Mouse (Mus musculus) stomach, postnatal 0 days (tissue): ENCODE data around the gene Taf8. TPM values are rescaled to one million over a fixed set of nuclear protein-coding genes. Genes with fewer than 3 reads are reported as not detected.
A peak's percentile ranks its signal among the peaks of the same experiment; 100 is the strongest.
"Not testable (repeated sequence)": the region's sequence is repeated elsewhere in the genome, so short reads cannot be mapped to it uniquely, and the experiment has no call there.

Source experiments
- ATAC-seq: fragments of 200-750 bp; cut with Nextera tagmentation; 2 replicates; pipeline ENCODE4 v1.8.0; 2017; ENCODE audit not compliant: low FRiP score, low TSS enrichment
- DNase-seq: peaks from one replicate; pipeline ENCODE4 v3.0.0-alpha.2; 2016; ENCODE audit warnings: low spot score
- H3K27ac ChIP-seq: fragments of 300-500 bp; sonication (generic); replicated peaks from 2 replicates; pipeline ENCODE4 v1.5.1; 2014; ENCODE audit warnings: mild to moderate bottlenecking, control low read depth
- H3K27me3 ChIP-seq: fragments of 300-500 bp; sonication (generic); 2 replicates; pipeline ENCODE4 v1.6.1; 2014; ENCODE audit warnings: low read length; ENCODE audit not compliant: control insufficient read depth, insufficient read depth
- H3K36me3 ChIP-seq: fragments of 300-500 bp; sonication (generic); 2 replicates; pipeline ENCODE4 v1.6.1; 2014; ENCODE audit warnings: low read length, mixed read lengths; ENCODE audit not compliant: control insufficient read depth, insufficient read depth
- H3K4me1 ChIP-seq: fragments of 300-500 bp; sonication (generic); replicated peaks from 2 replicates; pipeline ENCODE4 v1.6.1; 2014; ENCODE audit warnings: antibody characterized with exemption; ENCODE audit not compliant: control insufficient read depth, insufficient read depth
- H3K4me2 ChIP-seq: fragments of 300-500 bp; sonication (generic); replicated peaks from 2 replicates; pipeline ENCODE4 v1.6.1; 2014; ENCODE audit warnings: low read depth, mild to moderate bottlenecking, control low read depth, moderate library complexity
- H3K4me3 ChIP-seq: fragments of 300-500 bp; sonication (generic); 2 replicates; pipeline ENCODE4 v1.5.1; 2014; ENCODE audit warnings: low read depth, low read length, control low read depth
- H3K9ac ChIP-seq: fragments of 300-500 bp; sonication (generic); 2 replicates; pipeline ENCODE4 v1.6.1; 2014; ENCODE audit warnings: mild to moderate bottlenecking, low read length, control low read depth, mixed read lengths
- H3K9me3 ChIP-seq: fragments of 300-500 bp; sonication (generic); 2 replicates; pipeline ENCODE4 v1.6.1; 2016; ENCODE audit warnings: low read length; ENCODE audit not compliant: control insufficient read depth
- CTCF ChIP-seq: IDR thresholded peaks from 2 replicates; pipeline ENCODE4 v1.5.1; 2016; ENCODE audit warnings: antibody characterized with exemption, low read depth, mild to moderate bottlenecking, moderate library complexity
- EP300 ChIP-seq: optimal IDR thresholded peaks from 2 replicates; pipeline ENCODE3; 2016; ENCODE audit warnings: antibody characterized with exemption
- WGBS: fragments of 180-500 bp; shearing (Covaris S2); extraction: QIAGEN DNeasy Blood & Tissue Kit; methylation state at CpG from one replicate; pipeline ENCODE4 v1.1.7; 2014; 5-methylcytosine and 5-hydroxymethylcytosine counted together
- polyA plus RNA-seq: library from polyadenylated mRNA; unstranded; fragments of >200 nt; fragmentation: Nextera tagmentation; extraction: Ambion mirVana; gene quantifications from 2 replicates; pipeline ENCODE4 v1.2.1, GENCODE M21; 2015

Gene Taf8
- polyA plus RNA-seq, 1 experiment from 2014 or later = 11.0 TPM

DNA sequence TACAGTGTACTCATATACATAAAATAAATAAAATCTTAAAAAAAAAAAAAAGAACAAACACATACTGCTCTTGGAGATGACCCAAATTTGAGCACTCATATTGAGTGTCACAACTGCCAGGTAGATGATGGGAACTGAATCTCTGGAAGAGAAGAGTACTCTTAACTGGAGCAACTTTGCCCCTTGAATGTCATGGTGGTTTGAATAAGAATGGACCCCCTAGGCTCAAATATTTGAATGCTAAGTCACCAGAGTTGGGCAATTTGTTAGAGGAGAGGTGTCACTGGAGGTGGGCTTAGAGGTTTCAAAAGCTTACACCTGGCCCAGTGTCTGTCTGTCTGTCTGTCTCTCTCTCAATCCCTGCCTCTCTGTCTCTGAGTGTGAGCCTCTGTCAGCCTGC is 1.6 kb upstream of the Taf8 start:
- Histone ChIP-seq H3K27me3 (no peaks in the 10 kb centered on the region), H3K4me1 (peaks cover 12% of the 10 kb centered on the region), H3K36me3 (no peaks in the 10 kb centered on the region), H3K9ac (no peak overlapping the region), H3K4me2 (no peak overlapping the region), H3K27ac (peak overlapping the region; percentile 84; the same call in 1 of the 2 replicates), H3K9me3 (no peaks in the 10 kb centered on the region), H3K4me3 (no peak overlapping the region)
- no peak for TF ChIP-seq EP300
- TF ChIP-seq CTCF = no peak
- DNase-seq = no peak
- ATAC-seq = no peak

DNA sequence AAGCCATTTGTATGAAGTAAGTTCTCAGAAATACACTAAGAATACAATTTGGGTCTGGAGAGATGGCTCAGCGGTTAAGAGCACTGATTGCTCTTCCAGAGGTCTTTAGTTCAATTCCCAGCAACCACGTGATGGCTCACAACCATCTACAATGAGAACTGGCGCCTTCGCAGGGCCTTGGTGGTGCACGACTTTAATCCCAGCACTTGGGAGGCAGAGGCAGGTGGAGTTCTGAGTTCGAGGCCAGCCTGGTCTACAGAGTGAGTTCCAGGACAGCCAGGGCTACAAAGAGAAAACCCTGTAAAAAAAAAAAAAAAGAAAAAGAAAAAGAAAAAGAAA is 584 bp upstream of the Taf8 start:
- H3K4me3 ChIP-seq, H3K9me3 ChIP-seq, H3K27me3 ChIP-seq, DNase-seq, H3K36me3 ChIP-seq, H3K9ac ChIP-seq, ATAC-seq: not testable (repeated sequence)
- Histone ChIP-seq H3K27ac (peak overlapping the region; percentile 45; the same call in 1 of the 2 replicates), H3K4me2 (peak overlapping the region; percentile 62), H3K4me1 (peaks cover 11% of the 10 kb centered on the region)
- WGBS = 72% methylated on average over 6 of the region's 6 CpGs

DNA sequence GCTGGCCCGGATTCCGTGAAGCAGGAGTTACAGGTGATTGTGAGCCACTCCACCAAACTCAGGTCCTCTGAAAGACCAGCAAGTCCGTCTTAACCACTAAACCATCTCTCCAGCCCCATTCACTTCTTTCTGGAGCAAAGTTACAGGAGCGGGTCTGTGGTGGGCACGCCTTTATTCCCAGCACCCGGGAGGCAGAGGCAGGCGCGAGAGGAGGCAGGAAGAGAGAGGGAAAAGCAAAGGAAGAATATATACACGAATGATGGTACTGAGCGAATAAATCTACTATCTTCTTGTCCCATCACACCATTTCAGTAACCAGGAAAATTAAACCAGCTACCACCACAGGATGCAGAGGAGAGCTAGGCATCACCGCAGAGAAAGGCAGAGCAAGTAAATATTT is 561 bp downstream of the Taf8 start:
- H3K27ac ChIP-seq = peak overlapping the region; percentile 85
- 0 out of 2 replicates have a peak, but pooled peaks have one; percentile 4 for TF ChIP-seq CTCF
- TF ChIP-seq EP300 = no peak
- H3K4me2 ChIP-seq = peak overlapping the region; percentile 62
- WGBS = 5% methylated on average over 11 of the region's 11 CpGs
- H3K27me3 ChIP-seq = no peaks in the 10 kb centered on the region
- peak overlapping the region; percentile 81 for H3K9ac ChIP-seq
- H3K4me3 ChIP-seq = peak overlapping the region; percentile 75
- H3K9me3 ChIP-seq = no peaks in the 10 kb centered on the region
- H3K4me1 ChIP-seq = peaks cover 7% of the 10 kb centered on the region
- DNase-seq (no peak), ATAC-seq (no peak)
- H3K36me3 ChIP-seq = peaks cover under 1% of the 10 kb centered on the region; the same call in 1 of the 2 replicates

DNA sequence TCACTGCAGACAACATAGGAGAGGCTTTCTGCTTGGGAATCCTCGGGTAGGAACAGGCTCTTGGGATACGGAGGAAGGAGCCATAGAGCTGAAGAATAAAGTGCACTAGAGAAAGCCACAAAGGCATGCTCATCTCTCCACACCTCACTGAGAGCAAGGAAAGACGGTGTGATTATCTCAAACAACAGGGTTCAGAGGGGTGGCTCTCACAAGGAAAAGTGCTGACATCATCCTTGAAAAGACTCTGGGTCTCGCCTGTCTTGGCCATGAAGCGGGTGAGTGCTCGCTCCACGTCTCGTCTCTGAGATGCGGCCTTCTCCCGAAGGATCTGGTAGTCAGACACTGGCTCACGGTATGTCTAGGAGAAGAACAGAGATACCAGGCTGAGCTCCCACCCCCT is 8.0 kb downstream of the Taf8 start:
- Histone ChIP-seq H3K27ac (no peak overlapping the region), H3K36me3 (peaks cover 46% of the 10 kb centered on the region), H3K4me3 (no peak overlapping the region), H3K9me3 (no peaks in the 10 kb centered on the region), H3K4me1 (no peaks in the 10 kb centered on the region), H3K4me2 (no peak overlapping the region), H3K9ac (no peak overlapping the region), H3K27me3 (no peaks in the 10 kb centered on the region)
- 90% methylated on average over 11 of the region's 11 CpGs for WGBS
- TF ChIP-seq EP300 (no peak), CTCF (no peak)
- no peak for ATAC-seq
- DNase-seq = no peak

DNA sequence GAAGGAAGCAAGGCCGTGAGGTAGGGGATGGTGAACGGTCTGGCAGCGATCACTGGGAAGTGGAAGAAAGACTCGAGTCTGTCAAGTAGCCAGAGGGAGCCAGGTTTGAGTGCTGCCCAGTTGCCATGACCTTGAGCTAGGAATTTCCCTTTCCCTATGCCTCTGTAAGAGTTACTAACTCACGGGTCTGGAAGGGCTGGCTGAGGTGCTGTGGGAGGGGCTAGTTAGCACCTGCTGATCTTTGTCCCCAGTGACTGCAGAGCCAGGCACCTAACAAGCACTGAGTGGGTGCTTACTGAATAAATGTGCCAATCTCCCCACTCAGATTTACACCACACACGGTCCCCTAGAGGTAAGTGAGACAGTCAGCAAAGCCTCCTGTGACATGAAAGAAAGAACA is 8.4 kb downstream of the Taf8 start:
- ATAC-seq (0 out of 2 replicates have a peak, but pooled peaks have one; percentile 49), DNase-seq (peak; percentile 41)
- H3K27ac ChIP-seq = no peak overlapping the region
- no peak overlapping the region for H3K9ac ChIP-seq
- H3K4me1 ChIP-seq = no peaks in the 10 kb centered on the region
- 81% methylated on average over 6 of the region's 6 CpGs for WGBS
- no peaks in the 10 kb centered on the region for H3K27me3 ChIP-seq
- no peak overlapping the region for H3K4me2 ChIP-seq
- no peaks in the 10 kb centered on the region for H3K9me3 ChIP-seq
- TF ChIP-seq EP300 = no peak
- no peak for TF ChIP-seq CTCF
- no peak overlapping the region for H3K4me3 ChIP-seq
- peaks cover 49% of the 10 kb centered on the region for H3K36me3 ChIP-seq

DNA sequence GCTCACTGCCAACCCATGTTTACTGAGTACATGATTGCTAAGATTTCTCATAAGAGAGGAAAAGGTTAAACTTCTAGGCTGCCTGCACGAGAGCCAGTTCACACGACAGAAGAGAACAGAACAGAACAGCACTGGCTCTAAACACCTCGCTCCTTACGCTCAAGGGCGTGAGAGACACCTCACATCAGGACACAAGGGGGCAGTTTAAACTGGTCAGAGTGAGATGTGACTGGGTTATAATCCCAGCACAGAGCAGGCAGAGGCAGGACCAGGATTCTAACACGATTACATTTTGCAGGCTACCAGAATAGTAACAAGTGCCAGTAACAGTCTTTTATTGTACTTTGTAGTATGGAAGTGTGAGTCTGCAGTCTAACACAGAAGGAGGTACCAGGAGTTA is 9.4 kb downstream of the Taf8 start:
- no peak for ATAC-seq
- WGBS = 68% methylated on average over 6 of the region's 6 CpGs
- H3K36me3 ChIP-seq = peaks cover 51% of the 10 kb centered on the region

More for the DNA sequence above, 9.4 kb downstream of the Taf8 start:
- H3K27me3 ChIP-seq = no peaks in the 10 kb centered on the region
- H3K4me2 ChIP-seq = no peak overlapping the region
- H3K4me3 ChIP-seq = no peak overlapping the region
- H3K9ac ChIP-seq = no peak overlapping the region
- TF ChIP-seq EP300 (no peak), CTCF (peak; percentile 3; the same call in 1 of the 2 replicates)
- H3K4me1 ChIP-seq = no peaks in the 10 kb centered on the region
- H3K27ac ChIP-seq = no peak overlapping the region
- H3K9me3 ChIP-seq = no peaks in the 10 kb centered on the region
- no peak for DNase-seq
